Mouse (Mus musculus) activated CD4-positive, CD25-positive, alpha-beta regulatory T cell, adult 9 weeks (primary cell): ENCODE results near the gene Npy2r. TPM values are rescaled to one million over a fixed set of nuclear protein-coding genes. Genes with fewer than 3 reads are reported as not detected.

ENCODE experiments used
- polyA plus RNA-seq: library from polyadenylated mRNA; unstranded; fragments of 100-300 nt; shearing (Covaris generic); gene quantifications from one replicate; pipeline ENCODE4 v1.2.1, GENCODE M21; 2017

The Npy2r gene
- not detected for polyA plus RNA-seq

DNA sequence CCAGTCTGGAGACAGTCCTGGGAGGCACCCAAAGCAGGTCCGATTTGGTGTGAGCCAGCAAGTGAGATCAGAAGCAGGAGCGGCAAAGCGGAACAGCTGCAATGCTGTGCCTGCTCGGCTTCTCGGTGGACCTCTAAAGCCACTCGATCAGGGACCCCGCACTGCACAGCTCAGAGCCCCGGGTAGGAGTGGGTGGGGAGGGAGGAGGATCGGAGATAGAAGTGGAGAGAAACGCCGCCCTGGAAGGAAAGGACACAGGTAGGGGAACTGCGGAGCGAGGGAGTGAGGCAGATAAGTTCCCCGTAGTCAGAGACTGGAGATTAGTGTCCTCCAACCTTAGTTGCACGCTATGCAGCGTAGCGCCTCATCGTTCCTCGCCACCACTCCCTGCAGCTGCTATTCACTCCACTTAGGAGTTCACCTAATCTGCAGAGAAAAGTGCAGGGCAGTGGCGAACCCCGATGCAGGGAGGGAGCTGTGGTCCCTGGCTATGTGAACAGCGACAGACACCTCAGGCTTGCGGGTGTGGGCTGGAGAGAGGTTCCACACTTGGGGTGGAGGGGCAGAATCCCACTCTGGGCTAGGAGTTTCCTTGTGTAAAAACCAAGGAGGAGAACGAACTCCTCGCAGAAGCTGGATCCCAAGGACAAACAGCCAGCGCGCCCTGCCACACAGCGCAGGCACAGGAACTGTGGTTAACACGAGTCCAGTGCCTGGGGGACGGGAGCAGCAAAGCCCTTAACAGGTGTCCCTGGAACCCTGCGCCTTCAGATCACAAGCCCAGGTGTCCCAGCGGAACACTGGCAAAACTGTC lies at the start of gene Npy2r:
Npy2r (minus strand) TSS at position 177 of the 814 bp plus-strand sequence.

Other genes with a start within 250 kb of the Npy2r start
- 0.92 TPM for gene Map9, start 190.0 kb downstream of the Npy2r start, polyA plus RNA-seq